Mouse (Mus musculus): ENCODE data around the gene Nup93. TPM values are rescaled to one million over a fixed set of nuclear protein-coding genes. Genes with fewer than 3 reads are reported as not detected.

The Nup93 gene
- polyA plus RNA-seq, 1 experiment: 3.3 TPM

- Histone ChIP-seq H3K36me3 (replicated peaks; ENCODE audit: low read length) (peaks cover 85% of the 10 kb centered on the region), H3K27me3 (replicated peaks) (no peaks in the 10 kb centered on the region), H3K4me1 (peaks cover 42% of the 10 kb centered on the region), H3K4me3 (replicated peaks) (no peak overlapping the region), H3K9me3 (no peaks in the 10 kb centered on the region)
- TF ChIP-seq GATA1 (IDR thresholded peaks at IDR 0.05; ENCODE audit: borderline replicate concordance, low read length) (no peak), FLI1 (IDR thresholded peaks at IDR 0.05; ENCODE audit: low read length) (no peak)
Observed at GRCm38 (mm10) chr8:94304412-94304811, 90.0 kb downstream of the Nup93 start.

- Histone ChIP-seq H3K36me3 (replicated peaks; ENCODE audit: low read length) (peaks cover 91% of the 10 kb centered on the region), H3K9me3 (no peaks in the 10 kb centered on the region), H3K4me3 (replicated peaks) (peak overlapping the region; percentile 82), H3K4me1 (peaks cover 37% of the 10 kb centered on the region), H3K27me3 (replicated peaks) (no peaks in the 10 kb centered on the region)
- TF ChIP-seq GATA1 (IDR thresholded peaks at IDR 0.05; ENCODE audit: borderline replicate concordance, low read length) (no peak), FLI1 (IDR thresholded peaks at IDR 0.05; ENCODE audit: low read length) (no peak)
Observed at GRCm38 (mm10) chr8:94306989-94307513, 92.7 kb downstream of the Nup93 start.

- TF ChIP-seq FLI1 (IDR thresholded peaks at IDR 0.05; ENCODE audit: low read length): no peak
- no peak for TF ChIP-seq GATA1 (IDR thresholded peaks at IDR 0.05; ENCODE audit: borderline replicate concordance, low read length)
- peaks cover 91% of the 10 kb centered on the region for H3K36me3 ChIP-seq (replicated peaks; ENCODE audit: low read length)
- H3K4me1 ChIP-seq: peaks cover 37% of the 10 kb centered on the region
- H3K4me3 ChIP-seq (replicated peaks): peak overlapping the region; percentile 68
- no peaks in the 10 kb centered on the region for H3K27me3 ChIP-seq (replicated peaks)
- no peaks in the 10 kb centered on the region for H3K9me3 ChIP-seq
Observed at GRCm38 (mm10) chr8:94307652-94308051, 93.3 kb downstream of the Nup93 start.

GRCm38 (mm10) chr8:94314069-94314468, 99.7 kb downstream of the Nup93 start:
- peaks cover 92% of the 10 kb centered on the region for H3K36me3 ChIP-seq (replicated peaks; ENCODE audit: low read length)
- peaks cover 6% of the 10 kb centered on the region for H3K4me1 ChIP-seq
- TF ChIP-seq GATA1 (IDR thresholded peaks at IDR 0.05; ENCODE audit: borderline replicate concordance, low read length): no peak
- no peak for TF ChIP-seq FLI1 (IDR thresholded peaks at IDR 0.05; ENCODE audit: low read length)
- no peaks in the 10 kb centered on the region for H3K9me3 ChIP-seq
- no peaks in the 10 kb centered on the region for H3K27me3 ChIP-seq (replicated peaks)
- no peak overlapping the region for H3K4me3 ChIP-seq (replicated peaks)

- no peak for TF ChIP-seq FLI1 (IDR thresholded peaks at IDR 0.05; ENCODE audit: low read length)
- TF ChIP-seq GATA1 (IDR thresholded peaks at IDR 0.05; ENCODE audit: borderline replicate concordance, low read length): no peak
- Histone ChIP-seq H3K36me3 (replicated peaks; ENCODE audit: low read length) (peaks cover 93% of the 10 kb centered on the region), H3K4me1 (peaks cover 1% of the 10 kb centered on the region; the same call in 1 of the 2 replicates), H3K27me3 (replicated peaks) (no peaks in the 10 kb centered on the region), H3K4me3 (replicated peaks) (no peak overlapping the region), H3K9me3 (no peaks in the 10 kb centered on the region)
Observed at GRCm38 (mm10) chr8:94317249-94317648, 102.9 kb downstream of the Nup93 start.

GRCm38 (mm10) chr8:94317691-94318090, 103.3 kb downstream of the Nup93 start:
- Histone ChIP-seq H3K36me3 (replicated peaks; ENCODE audit: low read length) (peaks cover 89% of the 10 kb centered on the region), H3K27me3 (replicated peaks) (no peaks in the 10 kb centered on the region), H3K4me3 (replicated peaks) (no peak overlapping the region), H3K9me3 (no peaks in the 10 kb centered on the region), H3K4me1 (peaks cover 6% of the 10 kb centered on the region)
- TF ChIP-seq FLI1 (IDR thresholded peaks at IDR 0.05; ENCODE audit: low read length) (no peak), GATA1 (IDR thresholded peaks at IDR 0.05; ENCODE audit: borderline replicate concordance, low read length) (no peak)

GRCm38 (mm10) chr8:94320036-94320435, 105.7 kb downstream of the Nup93 start:
- Histone ChIP-seq H3K4me3 (replicated peaks) (no peak overlapping the region), H3K36me3 (replicated peaks; ENCODE audit: low read length) (peaks cover 70% of the 10 kb centered on the region), H3K27me3 (replicated peaks) (no peaks in the 10 kb centered on the region), H3K9me3 (no peaks in the 10 kb centered on the region), H3K4me1 (peaks cover 29% of the 10 kb centered on the region)
- TF ChIP-seq FLI1 (IDR thresholded peaks at IDR 0.05; ENCODE audit: low read length): no peak
- no peak for TF ChIP-seq GATA1 (IDR thresholded peaks at IDR 0.05; ENCODE audit: borderline replicate concordance, low read length)

- H3K9me3 ChIP-seq: no peaks in the 10 kb centered on the region
- no peaks in the 10 kb centered on the region for H3K27me3 ChIP-seq (replicated peaks)
- H3K4me1 ChIP-seq: peaks cover 49% of the 10 kb centered on the region
- H3K36me3 ChIP-seq (replicated peaks; ENCODE audit: low read length): peaks cover 51% of the 10 kb centered on the region
- TF ChIP-seq FLI1 (IDR thresholded peaks at IDR 0.05; ENCODE audit: low read length): no peak
- no peak for TF ChIP-seq GATA1 (IDR thresholded peaks at IDR 0.05; ENCODE audit: borderline replicate concordance, low read length)
- H3K4me3 ChIP-seq (replicated peaks): no peak overlapping the region
Observed at GRCm38 (mm10) chr8:94322083-94322482, 107.7 kb downstream of the Nup93 start.

- Histone ChIP-seq H3K36me3 (replicated peaks; ENCODE audit: low read length) (peaks cover 42% of the 10 kb centered on the region), H3K4me3 (replicated peaks) (peak overlapping the region; percentile 38), H3K9me3 (no peaks in the 10 kb centered on the region), H3K27me3 (replicated peaks) (no peaks in the 10 kb centered on the region), H3K4me1 (peaks cover 50% of the 10 kb centered on the region)
- no peak for TF ChIP-seq GATA1 (IDR thresholded peaks at IDR 0.05; ENCODE audit: borderline replicate concordance, low read length)
Observed at GRCm38 (mm10) chr8:94323041-94323440, 108.7 kb downstream of the Nup93 start.

GRCm38 (mm10) chr8:94324071-94324470, 109.7 kb downstream of the Nup93 start:
- Histone ChIP-seq H3K9me3 (no peaks in the 10 kb centered on the region), H3K36me3 (replicated peaks; ENCODE audit: low read length) (peaks cover 31% of the 10 kb centered on the region), H3K27me3 (replicated peaks) (peaks cover 6% of the 10 kb centered on the region), H3K4me1 (peaks cover 54% of the 10 kb centered on the region), H3K4me3 (replicated peaks) (no peak overlapping the region)
- TF ChIP-seq FLI1 (IDR thresholded peaks at IDR 0.05; ENCODE audit: low read length) (no peak), GATA1 (IDR thresholded peaks at IDR 0.05; ENCODE audit: borderline replicate concordance, low read length) (no peak)

- Histone ChIP-seq H3K9me3 (no peaks in the 10 kb centered on the region), H3K4me3 (replicated peaks) (no peak overlapping the region), H3K27me3 (replicated peaks) (peaks cover 16% of the 10 kb centered on the region), H3K36me3 (replicated peaks; ENCODE audit: low read length) (peaks cover 12% of the 10 kb centered on the region), H3K4me1 (peaks cover 62% of the 10 kb centered on the region)
- TF ChIP-seq GATA1 (IDR thresholded peaks at IDR 0.05; ENCODE audit: borderline replicate concordance, low read length) (no peak), FLI1 (IDR thresholded peaks at IDR 0.05; ENCODE audit: low read length) (no peak)
Observed at GRCm38 (mm10) chr8:94326016-94326415, 111.7 kb downstream of the Nup93 start.

All from megakaryocyte, embryonic 14.5 days (primary cell).